Mouse (Mus musculus) CH12.LX (cell line): ENCODE measurements at regions not wholly inside any gene's neighbourhood (a gene's known extent, or its start where the extent isn't known, plus 50 kb on each side); places are given as distances from the start of the nearest gene placed in this dataset.

ENCODE experiments used
- DNase-seq: peaks from one replicate; pipeline ENCODE4 v3.0.0-alpha.2; 2013; ENCODE audit errors: extremely low read depth
- H3K27ac ChIP-seq: 2 replicates; pipeline ENCODE4 v1.5.1; 2012; ENCODE audit warnings: low read depth, mild to moderate bottlenecking, control low read depth, moderate library complexity; ENCODE audit not compliant: insufficient read depth
- H3K27me3 ChIP-seq: replicated peaks from 2 replicates; pipeline ENCODE3; 2012; ENCODE audit warnings: inconsistent platforms
- H3K36me3 ChIP-seq, 2 experiments: replicated peaks in 1 of 2; 2 replicates each; pipeline versions ENCODE3 to v1.6.1; 2012; ENCODE audit warnings: inconsistent platforms in 1 of 2, low read length in 1 of 2, mild to moderate bottlenecking in 1 of 2, mixed read lengths in 1 of 2, moderate library complexity in 1 of 2; ENCODE audit not compliant: control insufficient read depth in 1 of 2, insufficient read depth in 1 of 2
- H3K4me1 ChIP-seq, 2 experiments: 2 replicates each; pipeline ENCODE4 v1.6.1; 2012; ENCODE audit warnings: inconsistent platforms in 1 of 2, moderate library complexity in 1 of 2; ENCODE audit not compliant: insufficient read depth in 2 of 2, control insufficient read depth in 1 of 2
- H3K4me2 ChIP-seq: 2 replicates; pipeline ENCODE4 v1.6.1; 2012; ENCODE audit warnings: low read depth, mild to moderate bottlenecking, control low read depth; ENCODE audit not compliant: poor library complexity, insufficient read depth, severe bottlenecking
- H3K4me3 ChIP-seq, 3 experiments: fragments of 150-350 bp in 1 of 3; sonication (generic) in 1 of 3; replicated peaks in 1 of 3; 2 replicates each; pipeline versions ENCODE3 to v1.5.1; 2011 to 2012; ENCODE audit warnings: low read depth in 2 of 3, low read length in 2 of 3, mild to moderate bottlenecking in 2 of 3, moderate library complexity in 2 of 3, control low read depth in 1 of 3, improper control_type of control experiment in 1 of 3, inconsistent platforms in 1 of 3, mixed read lengths in 1 of 3; ENCODE audit not compliant: poor library complexity in 1 of 3
- H3K79me2 ChIP-seq: replicated peaks from 2 replicates; pipeline ENCODE4 v1.6.1; 2012; ENCODE audit warnings: mild to moderate bottlenecking, moderate library complexity; ENCODE audit not compliant: control insufficient read depth, poor library complexity, insufficient read depth, severe bottlenecking; ENCODE audit errors: extremely low read depth
- H3K9ac ChIP-seq: 2 replicates; pipeline ENCODE4 v1.6.1; 2012; ENCODE audit warnings: low read depth, mild to moderate bottlenecking, control low read depth, moderate library complexity; ENCODE audit not compliant: insufficient read depth
- H3K9me3 ChIP-seq: replicated peaks from 2 replicates; pipeline ENCODE3; 2012; ENCODE audit warnings: low read length, inconsistent platforms, mixed read lengths
- ELF1 ChIP-seq: IDR thresholded peaks from 2 replicates; pipeline ENCODE4 v1.6.1; 2014; ENCODE audit warnings: low read depth, mild to moderate bottlenecking, inconsistent platforms, low read length, improper control_type of control experiment
- HCFC1 ChIP-seq: IDR thresholded peaks from 2 replicates; pipeline ENCODE4 v1.6.1; 2012; ENCODE audit warnings: low read depth, mild to moderate bottlenecking, inconsistent platforms, low read length, improper control_type of control experiment
- JUND ChIP-seq: conservative IDR thresholded peaks from 2 replicates; pipeline ENCODE4 v1.6.1; 2011; ENCODE audit warnings: low read depth, low read length, improper control_type of control experiment
- MAFK ChIP-seq: IDR thresholded peaks from 2 replicates; pipeline ENCODE4 v1.6.1; 2011; ENCODE audit warnings: low read length, improper control_type of control experiment; ENCODE audit not compliant: insufficient replicate concordance
- MAZ ChIP-seq: IDR thresholded peaks from 2 replicates; pipeline ENCODE4 v1.6.1; 2012; ENCODE audit warnings: low read depth, mild to moderate bottlenecking, inconsistent platforms, low read length, improper control_type of control experiment, moderate library complexity
- MEF2A ChIP-seq: IDR thresholded peaks from 2 replicates; pipeline ENCODE4 v1.6.1; 2014; ENCODE audit warnings: low read depth, mild to moderate bottlenecking, inconsistent platforms, low read length, improper control_type of control experiment, borderline replicate concordance
- NELFE ChIP-seq: IDR thresholded peaks from 2 replicates; pipeline ENCODE4 v1.6.1; 2011; ENCODE audit warnings: low read depth, low read length, improper control_type of control experiment
- PAX5 ChIP-seq: IDR thresholded peaks from 2 replicates; pipeline ENCODE4 v1.6.1; 2012; ENCODE audit warnings: low read length, inconsistent platforms, mixed read lengths
- RAD21 ChIP-seq: IDR thresholded peaks from 2 replicates; pipeline ENCODE4 v1.6.1; 2011; ENCODE audit warnings: low read depth, mild to moderate bottlenecking, low read length, improper control_type of control experiment, moderate library complexity
- SMC3 ChIP-seq: IDR thresholded peaks from 2 replicates; pipeline ENCODE4 v1.6.1; 2011; ENCODE audit warnings: low read depth, low read length, improper control_type of control experiment
- TBP ChIP-seq: conservative IDR thresholded peaks from 2 replicates; pipeline ENCODE4 v1.6.1; 2011; ENCODE audit warnings: low read depth, low read length, improper control_type of control experiment
- TCF12 ChIP-seq: IDR thresholded peaks from 2 replicates; pipeline ENCODE4 v1.6.1; 2014; ENCODE audit warnings: low read depth, mild to moderate bottlenecking, inconsistent platforms, low read length, improper control_type of control experiment
- ZMIZ1 ChIP-seq: IDR thresholded peaks from 2 replicates; pipeline ENCODE4 v1.6.1; 2012; ENCODE audit warnings: low read depth, mild to moderate bottlenecking, inconsistent platforms, low read length, improper control_type of control experiment
- ZNF384 ChIP-seq: IDR thresholded peaks from 2 replicates; pipeline ENCODE4 v1.6.1; 2012; ENCODE audit warnings: low read depth, low read length, improper control_type of control experiment, inconsistent platforms
- dilution Hi-C: fragments of 300-500 bp; cut with MboI; formaldehyde crosslinking; loops from 2 replicates; pipeline ENCODE4 v1.14.3; 2020; ENCODE audit warnings: low sequenced_read_pairs; ENCODE audit not compliant: extremely low pct_unique_long_range_greater_than_20kb, extremely low pct_ligation_motif_present
- in situ Hi-C: fragments of 300-500 bp; cut with MboI; formaldehyde crosslinking; loops from 3 replicates; pipeline ENCODE4 v1.14.3; 2019; ENCODE audit warnings: low sequenced_read_pairs, low pct_ligation_motif_present, low pct_unique_long_range_greater_than_20kb, mixed read lengths

- Histone ChIP-seq H3K27ac (no peak overlapping the region), H3K4me3 (no peak overlapping the region), H3K4me2 (no peak overlapping the region), H3K79me2 (no peaks in the 10 kb centered on the region), H3K4me1 (peaks cover 6 to 10% of the 10 kb centered on the region in 2 experiments; a peak in 3 of 4 replicates), H3K36me3 (no peaks in the 10 kb centered on the region), H3K9me3 (no peaks in the 10 kb centered on the region), H3K9ac (no peak overlapping the region), H3K27me3 (no peaks in the 10 kb centered on the region)
- dilution Hi-C loops: no loop called here
- in situ Hi-C loops: no loop called here
- DNase-seq: no peak
- TF ChIP-seq MAFK: no peak
- no peak for TF ChIP-seq MEF2A
- TF ChIP-seq SMC3: no peak
- no peak for TF ChIP-seq TBP
- no peak for TF ChIP-seq PAX5
- TF ChIP-seq MAZ: no peak
Measured at GRCm38 (mm10) chr10:53434376-53435171, 54.8 kb upstream of the Cep85l start.

- in situ Hi-C loops: no loop called here
- Histone ChIP-seq H3K4me1 (peaks cover 6 to 18% of the 10 kb centered on the region in 2 experiments; a peak in 3 of 4 replicates), H3K4me2 (no peak overlapping the region), H3K4me3 (no peak overlapping the region), H3K9ac (no peak overlapping the region), H3K9me3 (no peaks in the 10 kb centered on the region), H3K27ac (no peak overlapping the region), H3K79me2 (no peaks in the 10 kb centered on the region), H3K36me3 (no peaks in the 10 kb centered on the region), H3K27me3 (no peaks in the 10 kb centered on the region)
- DNase-seq: no peak
- TF ChIP-seq ZNF384: no peak
- no peak for TF ChIP-seq ELF1
- no peak for TF ChIP-seq RAD21
- TF ChIP-seq TCF12: no peak
- TF ChIP-seq TBP: no peak
- no peak for TF ChIP-seq NELFE
- TF ChIP-seq JUND: no peak
- TF ChIP-seq HCFC1: no peak
- TF ChIP-seq MAFK: no peak
- TF ChIP-seq ZMIZ1: no peak
- dilution Hi-C loops: no loop called here
Measured at GRCm38 (mm10) chr10:53432794-53433193, 53.0 kb upstream of the Cep85l start.
